Mouse (Mus musculus) ES-Bruce4 (cell line): ENCODE data around the gene Pmpcb. TPM values are rescaled to one million over a fixed set of nuclear protein-coding genes. Genes with fewer than 3 reads are reported as not detected.
A peak's percentile ranks its signal among the peaks of the same experiment; 100 is the strongest.

ENCODE experiments used
- H3K27ac ChIP-seq: 2 replicates; pipeline ENCODE4 v1.5.1; 2012; ENCODE audit warnings: low read length, inconsistent platforms; ENCODE audit not compliant: insufficient read depth
- H3K27me3 ChIP-seq: 2 replicates; pipeline ENCODE4 v1.6.1; 2012; ENCODE audit warnings: mild to moderate bottlenecking, low read length, inconsistent platforms; ENCODE audit not compliant: control insufficient read depth, poor library complexity, insufficient read depth, severe bottlenecking
- H3K36me3 ChIP-seq: 2 replicates; pipeline ENCODE4 v1.6.1; 2012; ENCODE audit warnings: inconsistent platforms, mild to moderate bottlenecking, low read length, moderate library complexity; ENCODE audit not compliant: control insufficient read depth, poor library complexity, insufficient read depth, severe bottlenecking
- H3K4me1 ChIP-seq: one replicate; pipeline ENCODE4 v1.8.1; 2011; ENCODE audit warnings: low read length; ENCODE audit not compliant: control insufficient read depth, insufficient read depth
- H3K4me3 ChIP-seq: 2 replicates; pipeline ENCODE4 v1.5.1; 2011; ENCODE audit warnings: low read depth, mild to moderate bottlenecking, low read length
- H3K9ac ChIP-seq: 2 replicates; pipeline ENCODE4 v1.6.1; 2012; ENCODE audit warnings: low read depth, mild to moderate bottlenecking, inconsistent platforms; ENCODE audit not compliant: poor library complexity, severe bottlenecking
- H3K9me3 ChIP-seq: replicated peaks from 2 replicates; pipeline ENCODE4 v1.6.1; 2012; ENCODE audit warnings: mild to moderate bottlenecking, low read length, inconsistent platforms; ENCODE audit not compliant: control insufficient read depth, poor library complexity, insufficient read depth, severe bottlenecking
- CTCF ChIP-seq: IDR thresholded peaks from one replicate; pipeline ENCODE4 v1.8.1; 2011; ENCODE audit warnings: low read depth, low read length
- EP300 ChIP-seq: IDR thresholded peaks from 2 replicates; pipeline ENCODE4 v1.6.1; 2011; ENCODE audit warnings: low read depth, low read length; ENCODE audit not compliant: insufficient read depth
- POLR2A ChIP-seq: IDR thresholded peaks from one replicate; pipeline ENCODE4 v1.8.1; 2011; ENCODE audit warnings: low read length; ENCODE audit not compliant: insufficient read depth
- polyA plus RNA-seq: library from polyadenylated mRNA; stranded (reverse); fragments of >200 nt; gene quantifications from 2 replicates; pipeline ENCODE4 v1.2.4, GENCODE M21; 2011; ENCODE audit warnings: low read depth; ENCODE audit not compliant: missing spikeins, insufficient read depth, insufficient read length

The Pmpcb gene
- polyA plus RNA-seq, 1 experiment, result 111 TPM

GRCm38 (mm10) chr5:21724872-21725271, 12.1 kb upstream of the Pmpcb start:
- Histone ChIP-seq H3K4me1 (no peaks in the 10 kb centered on the region), H3K9ac (0 out of 2 replicates have a peak overlapping the region, but pooled peaks have one; percentile 29), H3K27ac (no peak overlapping the region), H3K9me3 (no peaks in the 10 kb centered on the region), H3K4me3 (no peak overlapping the region), H3K27me3 (no peaks in the 10 kb centered on the region), H3K36me3 (no peaks in the 10 kb centered on the region)
- no peak for TF ChIP-seq EP300
- TF ChIP-seq CTCF, result no peak
- no peak for TF ChIP-seq POLR2A

DNA sequence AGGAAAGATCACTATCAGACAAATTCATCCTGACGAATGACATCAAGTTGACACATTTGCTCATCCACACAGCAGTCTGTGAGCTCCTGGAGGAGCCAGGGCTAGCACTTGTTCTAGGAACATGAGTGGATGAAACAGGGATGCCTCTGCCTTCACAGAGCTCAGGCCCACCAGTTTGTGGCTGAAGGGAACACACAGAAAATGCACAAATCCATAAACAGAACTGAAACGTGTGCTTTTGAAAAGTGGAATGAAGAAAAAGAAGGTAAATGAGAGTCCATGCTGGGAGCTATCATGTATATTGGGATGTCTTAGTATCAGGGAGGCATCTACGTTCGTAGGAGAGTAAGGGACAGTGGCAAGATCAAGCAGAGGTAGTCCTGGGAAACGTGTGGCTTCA, 7.8 kb upstream of the Pmpcb start:
- Histone ChIP-seq H3K9me3 (no peaks in the 10 kb centered on the region), H3K4me1 (peaks cover 3% of the 10 kb centered on the region), H3K9ac (no peak overlapping the region), H3K27ac (no peak overlapping the region), H3K27me3 (no peaks in the 10 kb centered on the region), H3K4me3 (no peak overlapping the region), H3K36me3 (no peaks in the 10 kb centered on the region)
- no peak for TF ChIP-seq POLR2A
- TF ChIP-seq EP300, result no peak
- no peak for TF ChIP-seq CTCF

DNA sequence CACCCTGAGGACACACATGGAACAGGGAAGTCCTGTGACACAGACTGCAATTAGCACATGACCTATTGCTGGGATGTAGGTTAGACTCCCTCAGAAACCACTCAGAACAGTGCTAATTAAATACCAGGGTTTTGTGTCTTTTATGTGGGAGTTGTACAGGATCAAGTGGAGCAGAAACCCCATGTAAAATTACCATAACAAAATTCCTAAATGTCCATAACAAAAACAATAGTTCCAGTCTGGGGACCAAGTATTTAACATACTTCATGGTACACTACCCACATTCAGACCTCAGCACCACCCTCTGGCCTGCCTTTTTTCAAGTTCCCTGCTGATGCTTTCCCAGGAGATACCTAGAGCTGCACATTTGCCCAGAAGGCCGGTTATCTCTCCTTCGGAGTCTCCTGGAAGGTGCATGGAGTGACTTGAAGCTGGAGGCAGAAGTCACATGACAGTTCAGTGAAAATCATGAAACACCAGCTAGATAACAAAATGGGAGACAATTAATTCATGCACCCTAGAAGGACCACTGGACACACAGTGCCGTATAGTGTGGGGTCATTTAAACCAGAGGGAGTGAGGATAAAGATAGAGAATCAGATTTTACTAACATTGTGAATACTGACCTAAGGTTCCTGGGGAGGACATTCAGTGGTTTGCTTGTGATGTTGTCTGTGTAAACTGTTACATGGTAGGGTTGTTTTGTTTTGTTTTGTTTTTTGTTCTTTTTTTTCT, 4.6 kb upstream of the Pmpcb start:
- Histone ChIP-seq H3K9me3 (no peaks in the 10 kb centered on the region), H3K36me3 (no peaks in the 10 kb centered on the region), H3K27ac (no peak overlapping the region), H3K9ac (no peak overlapping the region), H3K4me3 (no peak overlapping the region), H3K4me1 (peaks cover 3% of the 10 kb centered on the region), H3K27me3 (no peaks in the 10 kb centered on the region)
- TF ChIP-seq EP300, result no peak
- TF ChIP-seq POLR2A, result no peak
- TF ChIP-seq CTCF, result no peak

GRCm38 (mm10) chr5:21732930-21733329, 4.0 kb upstream of the Pmpcb start:
- Histone ChIP-seq H3K27ac (no peak overlapping the region), H3K4me3 (no peak overlapping the region), H3K36me3 (no peaks in the 10 kb centered on the region), H3K4me1 (peaks cover 3% of the 10 kb centered on the region), H3K27me3 (no peaks in the 10 kb centered on the region), H3K9ac (no peak overlapping the region), H3K9me3 (no peaks in the 10 kb centered on the region)
- TF ChIP-seq EP300, result no peak
- TF ChIP-seq CTCF, result peak; percentile 10

- no peaks in the 10 kb centered on the region for H3K36me3 ChIP-seq
- H3K4me1 ChIP-seq, result peaks cover 3% of the 10 kb centered on the region
- H3K4me3 ChIP-seq, result peak overlapping the region; percentile 19
- peak overlapping the region; percentile 28; the same call in 1 of the 2 replicates for H3K9ac ChIP-seq
- H3K27ac ChIP-seq, result no peak overlapping the region
- no peaks in the 10 kb centered on the region for H3K9me3 ChIP-seq
- no peaks in the 10 kb centered on the region for H3K27me3 ChIP-seq
- TF ChIP-seq CTCF (no peak), POLR2A (no peak), EP300 (no peak)
Measured at GRCm38 (mm10) chr5:21735100-21735499, 1.8 kb upstream of the Pmpcb start.

- Histone ChIP-seq H3K9me3 (no peaks in the 10 kb centered on the region), H3K4me1 (peaks cover 3% of the 10 kb centered on the region), H3K36me3 (peaks cover 3% of the 10 kb centered on the region; the same call in 1 of the 2 replicates), H3K9ac (peak overlapping the region; percentile 28; the same call in 1 of the 2 replicates), H3K27ac (peak overlapping the region; percentile 52; the same call in 1 of the 2 replicates), H3K27me3 (no peaks in the 10 kb centered on the region), H3K4me3 (peak overlapping the region; percentile 59)
- peak; percentile 86 for TF ChIP-seq CTCF
- no peak for TF ChIP-seq EP300
Measured at GRCm38 (mm10) chr5:21735584-21735983, 1.4 kb upstream of the Pmpcb start.
